Mouse (Mus musculus) heart, postnatal 0 days (tissue): ENCODE measurements around the gene Lrp1. TPM values are rescaled to one million over a fixed set of nuclear protein-coding genes. Genes with fewer than 3 reads are reported as not detected.
A peak's percentile ranks its signal among the peaks of the same experiment; 100 is the strongest.

ENCODE experiments used
- ATAC-seq: fragments of 200-750 bp; cut with Nextera tagmentation; 2 replicates; pipeline ENCODE4 v1.8.0; 2017; ENCODE audit warnings: low read depth, moderate number of reproducible peaks, moderate library complexity; ENCODE audit not compliant: insufficient read depth
- DNase-seq: peaks from one replicate; pipeline ENCODE4 v3.0.0-alpha.2; 2016; ENCODE audit warnings: low spot score
- H3K27ac ChIP-seq: fragments of 300-500 bp; sonication (generic); 2 replicates; pipeline ENCODE4 v1.5.1; 2014; ENCODE audit warnings: low read depth, mild to moderate bottlenecking
- H3K27me3 ChIP-seq: fragments of 300-500 bp; sonication (generic); 2 replicates; pipeline ENCODE4 v1.6.1; 2014; ENCODE audit warnings: low read length, mixed read lengths; ENCODE audit not compliant: control insufficient read depth, insufficient read depth
- H3K36me3 ChIP-seq: fragments of 300-500 bp; sonication (generic); replicated peaks from 2 replicates; pipeline ENCODE4 v1.6.1; 2014; ENCODE audit warnings: low read length, mixed read lengths; ENCODE audit not compliant: control insufficient read depth, insufficient read depth
- H3K4me1 ChIP-seq: fragments of 300-500 bp; sonication (generic); 2 replicates; pipeline ENCODE4 v1.6.1; 2014; ENCODE audit warnings: antibody characterized with exemption; ENCODE audit not compliant: control insufficient read depth, insufficient read depth
- H3K4me2 ChIP-seq: fragments of 300-500 bp; sonication (generic); 2 replicates; pipeline ENCODE4 v1.6.1; 2014; ENCODE audit warnings: low read depth, mild to moderate bottlenecking, low read length, moderate library complexity
- H3K4me3 ChIP-seq: fragments of 300-500 bp; sonication (generic); 2 replicates; pipeline ENCODE4 v1.5.1; 2014; ENCODE audit warnings: low read depth, low read length
- H3K9ac ChIP-seq: fragments of 300-500 bp; sonication (generic); replicated peaks from 2 replicates; pipeline ENCODE4 v1.6.1; 2014; ENCODE audit warnings: low read depth, low read length, mixed read lengths
- H3K9me3 ChIP-seq: fragments of 300-500 bp; sonication (generic); replicated peaks from 2 replicates; pipeline ENCODE4 v1.6.1; 2016; ENCODE audit warnings: low read length; ENCODE audit not compliant: control insufficient read depth
- CTCF ChIP-seq: IDR thresholded peaks from 2 replicates; pipeline ENCODE4 v1.5.1; 2016; ENCODE audit warnings: antibody characterized with exemption, control low read depth, low read depth
- EP300 ChIP-seq: IDR thresholded peaks from 2 replicates; pipeline ENCODE4 v1.6.1; 2016; ENCODE audit warnings: antibody characterized with exemption, low read depth
- WGBS: fragments of 180-500 bp; shearing (Covaris S2); extraction: QIAGEN DNeasy Blood & Tissue Kit; methylation state at CpG from one replicate; pipeline ENCODE4 v1.1.7; 2014; 5-methylcytosine and 5-hydroxymethylcytosine counted together
- polyA plus RNA-seq: library from polyadenylated mRNA; unstranded; fragments of >200 nt; fragmentation: Nextera tagmentation; extraction: Ambion mirVana; gene quantifications from 2 replicates; pipeline ENCODE4 v1.2.1, GENCODE M21; 2015
- total RNA-seq: library from RNA; depleted of rRNA; stranded (reverse); fragments of >200 nt; gene quantifications from 2 replicates; pipeline ENCODE4 v1.2.3, GENCODE M21; 2014; ENCODE audit warnings: low replicate concordance

Lrp1 gene
- total and polyA plus RNA-seq, 2 experiments from 2014 or later, result 15.7 to 65.9 TPM

DNA sequence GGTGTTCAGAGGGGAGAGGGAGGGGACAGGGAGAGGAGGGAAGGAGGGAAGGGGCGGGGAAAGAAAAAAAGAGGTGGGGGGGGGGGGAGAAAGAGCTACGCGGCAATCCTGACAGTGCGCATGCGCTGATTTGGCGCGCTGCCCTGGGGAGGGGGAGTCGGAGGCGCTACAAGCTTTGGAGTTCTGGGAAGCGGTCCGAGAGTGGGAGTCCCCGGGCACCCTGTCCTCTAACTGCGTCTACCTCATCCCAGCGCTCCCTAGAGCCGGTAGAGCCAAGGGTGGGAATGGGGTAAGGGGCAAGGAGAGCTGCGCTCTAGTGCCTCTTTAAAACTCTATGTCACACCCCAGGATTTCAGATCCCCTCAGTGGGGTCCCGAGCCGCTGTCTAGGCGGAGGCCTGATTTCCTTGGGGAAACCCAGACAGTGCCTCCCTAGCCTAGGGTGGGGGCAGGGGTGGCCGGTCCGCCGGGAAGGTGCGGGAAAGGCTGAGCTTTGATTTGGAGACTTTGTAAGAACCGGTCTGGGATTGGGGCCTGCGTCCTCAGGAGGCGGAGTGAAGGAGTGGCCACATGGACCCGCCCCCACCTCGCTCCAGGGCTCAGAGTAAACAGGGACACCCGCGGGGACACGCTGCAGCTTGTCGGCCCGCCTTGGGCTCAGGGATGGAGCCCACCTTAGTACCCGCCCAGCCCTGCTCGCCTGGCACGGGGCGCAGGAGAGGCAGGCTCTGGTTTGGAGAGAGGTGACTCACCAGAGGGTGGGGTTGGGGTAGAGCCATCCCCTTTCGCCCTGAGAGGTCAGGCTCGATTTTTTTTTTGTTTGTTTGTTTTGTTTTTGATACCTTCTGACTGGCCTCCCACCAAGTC is 476 bp upstream of the Lrp1 start:
- ATAC-seq (peak; percentile 92), DNase-seq (peak; percentile 91)
- TF ChIP-seq EP300 (peak; percentile 51; the same call in 1 of the 2 replicates), CTCF (no peak)
- H3K4me2 ChIP-seq, result peak overlapping the region; percentile 85
- no peaks in the 10 kb centered on the region for H3K36me3 ChIP-seq
- H3K9ac ChIP-seq, result peak overlapping the region; percentile 46
- H3K4me3 ChIP-seq, result peak overlapping the region; percentile 60
- H3K4me1 ChIP-seq, result peaks cover 6% of the 10 kb centered on the region; the same call in 1 of the 2 replicates
- peaks cover 6% of the 10 kb centered on the region for H3K9me3 ChIP-seq
- WGBS, result under 1% methylated on average over 39 of the region's 39 CpGs
- H3K27ac ChIP-seq, result peak overlapping the region; percentile 86
- no peaks in the 10 kb centered on the region for H3K27me3 ChIP-seq

DNA sequence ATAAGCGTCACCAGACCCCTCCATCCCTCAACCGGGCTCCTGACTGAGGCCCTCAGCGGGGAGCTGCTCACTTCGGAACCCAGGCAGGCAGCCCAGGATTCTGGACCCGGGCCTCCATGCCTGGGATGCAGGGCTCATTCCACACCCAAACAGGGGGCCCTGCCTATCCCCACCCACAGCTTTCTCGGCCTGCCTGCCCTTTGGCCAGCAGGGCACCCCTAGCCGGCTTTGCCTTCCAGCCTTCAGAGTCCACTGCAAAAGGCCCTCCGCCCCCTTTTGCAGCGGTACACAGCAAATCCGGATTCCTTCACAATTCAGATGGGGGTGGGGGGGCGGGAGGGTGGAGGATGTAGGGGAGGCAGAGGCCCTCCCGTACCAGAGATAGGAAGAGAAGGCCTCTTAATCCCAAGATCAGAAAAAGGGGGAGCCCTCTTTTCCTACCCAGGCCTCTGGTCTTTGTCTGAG is 975 bp downstream of the Lrp1 start:
- peak overlapping the region; percentile 58 for H3K9ac ChIP-seq
- H3K9me3 ChIP-seq, result no peaks in the 10 kb centered on the region
- TF ChIP-seq CTCF (no peak), EP300 (no peak)
- 18% methylated on average over 12 of the region's 12 CpGs for WGBS
- H3K4me3 ChIP-seq, result peak overlapping the region; percentile 60
- no peaks in the 10 kb centered on the region for H3K36me3 ChIP-seq
- ATAC-seq (no peak), DNase-seq (no peak)
- peak overlapping the region; percentile 78 for H3K27ac ChIP-seq
- H3K27me3 ChIP-seq, result no peaks in the 10 kb centered on the region
- H3K4me1 ChIP-seq, result peaks cover 15% of the 10 kb centered on the region
- H3K4me2 ChIP-seq, result peak overlapping the region; percentile 85

GRCm38 (mm10) chr10:127619119-127619721 is 1.7 kb downstream of the Lrp1 start:
- peak overlapping the region; percentile 85 for H3K4me2 ChIP-seq
- H3K27me3 ChIP-seq, result no peaks in the 10 kb centered on the region
- no peaks in the 10 kb centered on the region for H3K9me3 ChIP-seq
- peak overlapping the region; percentile 60 for H3K4me3 ChIP-seq
- H3K36me3 ChIP-seq, result no peaks in the 10 kb centered on the region
- peak overlapping the region; percentile 46 for H3K9ac ChIP-seq
- H3K4me1 ChIP-seq, result peaks cover 16% of the 10 kb centered on the region
- DNase-seq (no peak), ATAC-seq (no peak)
- 47% methylated on average over 8 of the region's 8 CpGs for WGBS
- peak overlapping the region; percentile 78; the same call in 1 of the 2 replicates for H3K27ac ChIP-seq
- TF ChIP-seq CTCF (no peak), EP300 (no peak)

DNA sequence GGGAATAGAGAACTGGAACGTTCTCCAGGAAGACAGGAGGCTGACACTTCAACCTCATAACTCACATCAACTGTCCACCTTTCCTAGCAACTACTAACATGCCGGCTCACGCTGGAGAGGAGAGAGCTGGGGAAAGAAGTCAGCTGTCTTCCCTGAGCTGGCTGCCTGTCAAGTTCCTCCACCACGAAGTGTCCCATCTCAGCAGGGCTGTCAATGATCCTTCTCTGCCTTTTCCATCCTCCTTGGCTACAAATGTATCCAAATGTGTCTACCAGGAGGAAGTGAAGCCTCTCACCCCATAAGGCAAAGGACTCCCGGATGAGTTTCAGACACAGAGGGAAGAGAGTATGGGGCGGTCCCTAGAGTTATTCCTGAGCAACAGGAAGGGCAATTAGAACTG is 2.8 kb downstream of the Lrp1 start:
- Histone ChIP-seq H3K9ac (no peak overlapping the region; the same call in 1 of the 2 replicates), H3K27me3 (no peaks in the 10 kb centered on the region), H3K27ac (no peak overlapping the region), H3K4me3 (no peak overlapping the region), H3K36me3 (no peaks in the 10 kb centered on the region), H3K4me1 (peaks cover 16% of the 10 kb centered on the region), H3K4me2 (peak overlapping the region; percentile 85; the same call in 1 of the 2 replicates), H3K9me3 (no peaks in the 10 kb centered on the region)
- ATAC-seq, result no peak
- no peak for DNase-seq
- WGBS, result 35% methylated on average over 6 of the region's 6 CpGs
- TF ChIP-seq EP300 (no peak), CTCF (no peak)

DNA sequence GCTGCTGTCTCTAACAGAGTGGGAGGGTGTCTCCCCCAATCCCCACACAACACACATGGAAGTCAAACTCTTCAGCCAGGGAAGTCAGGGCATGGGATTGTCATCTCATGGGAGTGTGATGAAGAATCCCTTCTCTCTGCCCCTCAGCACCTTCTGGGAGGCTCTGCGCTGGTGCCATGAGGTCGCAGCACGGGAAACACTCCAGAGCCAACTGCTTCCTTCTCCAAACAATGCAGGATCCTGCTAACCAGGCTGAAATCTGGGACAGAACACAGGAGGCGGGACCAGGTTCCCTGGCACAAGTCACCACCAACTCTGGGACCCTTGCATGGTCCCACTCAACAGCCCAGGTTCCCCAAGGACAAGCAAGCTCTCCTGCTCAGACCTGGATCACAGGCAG is 3.7 kb downstream of the Lrp1 start:
- Histone ChIP-seq H3K36me3 (no peaks in the 10 kb centered on the region), H3K4me1 (peaks cover 16% of the 10 kb centered on the region), H3K9ac (no peak overlapping the region), H3K4me3 (no peak overlapping the region), H3K27ac (no peak overlapping the region), H3K9me3 (no peaks in the 10 kb centered on the region), H3K4me2 (no peak overlapping the region), H3K27me3 (no peaks in the 10 kb centered on the region)
- ATAC-seq, result no peak
- DNase-seq, result no peak
- WGBS, result 41% methylated on average over 4 of the region's 4 CpGs
- TF ChIP-seq EP300 (no peak), CTCF (no peak)
